Mouse (Mus musculus) forebrain, embryonic 11.5 days (tissue): ENCODE results near the gene Gdf7. TPM values are rescaled to one million over a fixed set of nuclear protein-coding genes. Genes with fewer than 3 reads are reported as not detected.

ENCODE experiments used
- ATAC-seq: fragments of 200-750 bp; cut with Nextera tagmentation; replicated peaks from 2 replicates; pipeline ENCODE4 v1.8.0; 2017; ENCODE audit warnings: moderate TSS enrichment; ENCODE audit not compliant: low FRiP score
- DNase-seq: peaks from one replicate; pipeline ENCODE4 v3.0.0-alpha.2; 2017; ENCODE audit warnings: low spot score
- H3K27ac ChIP-seq: fragments of 300-500 bp; sonication (generic); 2 replicates; pipeline ENCODE4 v1.5.1; 2014; ENCODE audit warnings: low read depth, low read length
- H3K27me3 ChIP-seq: fragments of 300-500 bp; sonication (generic); 2 replicates; pipeline ENCODE4 v1.6.1; 2014; ENCODE audit warnings: mild to moderate bottlenecking, low read length, mixed read lengths; ENCODE audit not compliant: control insufficient read depth, insufficient read depth
- H3K36me3 ChIP-seq: fragments of 300-500 bp; sonication (generic); 2 replicates; pipeline ENCODE4 v1.6.1; 2014; ENCODE audit warnings: mild to moderate bottlenecking, low read length, moderate library complexity, mixed read lengths; ENCODE audit not compliant: control insufficient read depth, insufficient read depth
- H3K4me1 ChIP-seq: fragments of 300-500 bp; sonication (generic); replicated peaks from 2 replicates; pipeline ENCODE4 v1.6.1; 2014; ENCODE audit warnings: low read length, mixed read lengths; ENCODE audit not compliant: control insufficient read depth, insufficient read depth
- H3K4me2 ChIP-seq: fragments of 300-500 bp; sonication (generic); 2 replicates; pipeline ENCODE4 v1.6.1; 2014; ENCODE audit warnings: low read depth, mild to moderate bottlenecking, low read length, moderate library complexity, mixed read lengths; ENCODE audit not compliant: severe bottlenecking
- H3K4me3 ChIP-seq: fragments of 300-500 bp; sonication (generic); 2 replicates; pipeline ENCODE4 v1.5.1; 2014; ENCODE audit warnings: low read depth, low read length
- H3K9ac ChIP-seq: fragments of 300-500 bp; sonication (generic); 2 replicates; pipeline ENCODE4 v1.6.1; 2014; ENCODE audit warnings: low read length
- H3K9me3 ChIP-seq: fragments of 300-500 bp; sonication (generic); 2 replicates; pipeline ENCODE4 v1.6.1; 2016; ENCODE audit warnings: low read length, mixed read lengths; ENCODE audit not compliant: control insufficient read depth
- WGBS: fragments of 180-500 bp; shearing (Covaris S2); extraction: QIAGEN DNeasy Blood & Tissue Kit; methylation state at CpG from one replicate; pipeline ENCODE4 v1.1.7; 2014; 5-methylcytosine and 5-hydroxymethylcytosine counted together
- polyA plus RNA-seq: library from polyadenylated mRNA; unstranded; fragments of >200 nt; fragmentation: Nextera tagmentation; extraction: Ambion mirVana; gene quantifications from 2 replicates; pipeline ENCODE4 v1.2.1, GENCODE M21; 2014

Gdf7 gene
- polyA plus RNA-seq, 1 experiment from 2014 or later: not detected

DNA sequence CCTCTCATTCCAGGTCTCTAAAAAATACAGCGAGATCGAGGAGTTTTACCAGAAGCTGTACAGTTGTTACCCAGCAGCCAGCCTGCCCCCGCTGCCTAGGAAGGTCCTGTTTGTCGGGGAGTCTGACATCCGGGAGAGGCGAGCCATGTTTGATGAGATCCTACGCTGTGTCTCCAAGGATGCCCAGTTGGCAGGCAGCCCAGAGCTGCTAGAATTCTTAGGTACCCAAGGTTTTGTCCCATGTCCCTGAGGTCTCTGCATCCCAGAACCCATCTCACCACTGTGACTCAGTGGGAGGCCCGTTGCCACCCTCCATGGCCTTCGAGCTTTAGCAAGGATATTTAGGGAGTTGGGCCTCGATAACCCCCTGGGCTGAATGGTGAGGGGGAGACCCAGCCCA, 19.8 kb upstream of the Gdf7 start:
- Histone ChIP-seq H3K27me3 (no peaks in the 10 kb centered on the region), H3K4me1 (no peaks in the 10 kb centered on the region), H3K9me3 (no peaks in the 10 kb centered on the region), H3K27ac (no peak overlapping the region), H3K4me3 (no peak overlapping the region), H3K36me3 (no peaks in the 10 kb centered on the region; the same call in 1 of the 2 replicates), H3K9ac (no peak overlapping the region), H3K4me2 (no peak overlapping the region)
- no peak for DNase-seq
- 95% methylated on average over 10 of the region's 10 CpGs for WGBS
- ATAC-seq: no peak

DNA sequence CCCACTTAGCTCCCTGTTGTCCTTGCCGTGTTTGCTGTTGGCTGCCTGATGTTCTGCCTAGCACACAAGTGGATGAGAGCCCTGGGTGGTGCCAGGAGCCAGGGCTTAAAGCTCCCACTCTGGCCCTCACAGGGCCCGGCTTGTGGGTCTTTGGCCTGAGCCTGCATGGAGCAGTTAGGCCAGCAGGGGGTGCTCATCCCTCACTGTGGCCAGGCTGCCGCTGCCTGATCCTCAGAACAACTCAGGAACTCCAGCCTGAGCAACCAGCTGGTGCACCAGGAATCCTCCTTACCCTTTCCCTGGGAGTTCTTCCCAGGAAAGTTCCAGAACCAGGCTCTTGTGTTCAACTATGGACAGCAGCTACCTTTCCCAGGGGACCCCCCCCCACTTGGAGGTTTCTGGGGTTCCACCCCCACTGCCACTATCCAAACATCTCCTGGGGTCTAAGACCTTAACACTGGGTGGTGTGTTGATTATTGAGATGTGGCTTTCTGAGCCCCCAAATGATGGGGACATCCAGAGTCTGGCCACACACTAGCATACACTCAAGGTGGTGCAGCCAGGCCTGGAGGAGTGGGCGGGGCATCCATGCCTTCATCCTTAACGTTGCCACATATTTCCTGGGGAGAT, 18.4 kb upstream of the Gdf7 start:
- Histone ChIP-seq H3K27me3 (no peaks in the 10 kb centered on the region), H3K4me2 (no peak overlapping the region), H3K4me3 (no peak overlapping the region), H3K36me3 (no peaks in the 10 kb centered on the region; the same call in 1 of the 2 replicates), H3K4me1 (no peaks in the 10 kb centered on the region), H3K9me3 (no peaks in the 10 kb centered on the region), H3K9ac (no peak overlapping the region), H3K27ac (no peak overlapping the region)
- 48% methylated on average over 5 of the region's 5 CpGs for WGBS
- peak; percentile 65 for ATAC-seq
- DNase-seq: peak; percentile 88

DNA sequence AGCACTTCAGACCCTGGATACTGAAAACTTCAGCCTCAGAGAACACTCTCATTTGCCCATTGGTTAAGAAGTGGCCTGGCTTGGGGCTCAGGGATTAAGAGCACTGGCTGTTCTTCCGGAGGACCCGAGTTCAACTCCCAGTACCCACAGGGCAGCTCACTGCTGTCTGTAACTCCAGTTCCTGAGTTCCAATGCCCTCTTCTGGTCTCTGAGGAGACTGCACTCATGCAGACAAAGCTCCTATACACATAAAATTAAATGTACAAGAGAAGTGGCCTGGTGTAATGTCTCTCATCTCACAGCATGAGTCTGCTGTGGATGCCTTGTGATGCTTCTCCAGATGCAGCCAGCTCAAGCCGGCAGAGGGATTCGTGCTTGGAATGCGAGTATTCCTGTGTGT, 14.8 kb upstream of the Gdf7 start:
- Histone ChIP-seq H3K4me1 (0 out of 2 replicates have a peak, but pooled peaks cover 1% of the 10 kb centered on the region), H3K9ac (no peak overlapping the region), H3K36me3 (no peaks in the 10 kb centered on the region; the same call in 1 of the 2 replicates), H3K4me3 (no peak overlapping the region), H3K27ac (no peak overlapping the region), H3K4me2 (no peak overlapping the region), H3K9me3 (no peaks in the 10 kb centered on the region), H3K27me3 (no peaks in the 10 kb centered on the region; the same call in 1 of the 2 replicates)
- 91% methylated on average over 5 of the region's 5 CpGs for WGBS
- DNase-seq: no peak
- ATAC-seq: no peak

DNA sequence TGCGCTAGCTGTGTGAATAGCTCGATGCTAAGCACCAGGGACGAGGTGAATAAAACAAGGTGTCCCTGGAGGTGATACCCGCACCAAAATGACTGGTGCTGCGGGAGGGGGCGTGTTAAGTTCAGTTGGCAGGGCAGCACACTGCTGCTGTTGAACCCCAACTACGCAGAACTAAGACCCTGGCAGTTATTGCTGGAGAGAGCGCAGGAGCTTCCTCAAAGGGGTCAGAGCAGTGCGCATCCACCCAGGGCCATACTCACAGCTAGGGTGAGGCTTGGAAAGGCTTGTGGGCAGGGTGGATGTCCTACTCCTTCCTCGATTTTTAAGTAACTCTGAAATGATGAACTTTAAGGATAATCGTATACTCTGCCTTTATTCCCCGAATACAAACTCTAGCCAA, 12.0 kb upstream of the Gdf7 start:
- Histone ChIP-seq H3K4me2 (peak overlapping the region; percentile 68), H3K9me3 (no peaks in the 10 kb centered on the region), H3K27ac (no peak overlapping the region), H3K9ac (peak overlapping the region; percentile 67), H3K27me3 (no peaks in the 10 kb centered on the region; the same call in 1 of the 2 replicates), H3K4me1 (0 out of 2 replicates have a peak, but pooled peaks cover 1% of the 10 kb centered on the region), H3K36me3 (no peaks in the 10 kb centered on the region; the same call in 1 of the 2 replicates), H3K4me3 (peak overlapping the region; percentile 59)
- no peak for ATAC-seq
- no peak for DNase-seq
- WGBS: 19% methylated on average over 12 of the region's 12 CpGs

DNA sequence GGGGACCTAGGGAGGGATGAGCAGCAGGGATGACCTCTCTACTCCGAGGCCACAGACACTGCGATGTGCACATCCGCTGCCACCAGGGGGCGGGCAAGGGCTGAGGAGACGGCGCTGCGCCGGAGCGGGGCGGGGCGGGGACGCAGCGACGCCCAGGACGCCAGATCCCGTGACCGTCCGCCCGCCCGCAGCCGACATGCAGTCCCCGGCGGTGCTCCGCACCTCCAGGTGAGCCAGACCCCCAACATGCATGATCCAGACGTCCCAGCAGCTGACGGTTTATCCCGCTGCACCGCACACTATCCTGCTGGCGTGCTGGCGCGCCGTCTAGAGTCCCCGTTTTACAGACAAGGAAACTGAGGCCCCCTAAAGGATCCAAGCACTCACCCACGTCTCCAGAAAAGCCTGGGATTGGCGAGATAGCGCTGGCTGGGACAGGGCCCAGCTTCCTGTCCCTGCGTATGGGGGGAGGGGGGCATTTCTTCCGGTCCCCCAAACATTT, 11.6 kb upstream of the Gdf7 start, which contains the start of gene Hs1bp3:
Gene Hs1bp3, plus strand, starts transcription at position 163 of the 502 bp plus-strand sequence.
- Histone ChIP-seq H3K36me3 (no peaks in the 10 kb centered on the region), H3K9ac (peak within 1 kb of the TSS; percentile 67), H3K4me3 (peak within 1 kb of the TSS; percentile 59), H3K27me3 (no peaks in the 10 kb centered on the region; the same call in 1 of the 2 replicates), H3K9me3 (no peaks in the 10 kb centered on the region), H3K27ac (no peak within 1 kb of the TSS), H3K4me1 (0 out of 2 replicates have a peak, but pooled peaks cover 1% of the 10 kb centered on the region), H3K4me2 (peak within 1 kb of the TSS; percentile 68)
- ATAC-seq (peak; percentile 84), DNase-seq (peak; percentile 96)
- WGBS: under 1% methylated on average over 35 of the region's 38 CpGs

DNA sequence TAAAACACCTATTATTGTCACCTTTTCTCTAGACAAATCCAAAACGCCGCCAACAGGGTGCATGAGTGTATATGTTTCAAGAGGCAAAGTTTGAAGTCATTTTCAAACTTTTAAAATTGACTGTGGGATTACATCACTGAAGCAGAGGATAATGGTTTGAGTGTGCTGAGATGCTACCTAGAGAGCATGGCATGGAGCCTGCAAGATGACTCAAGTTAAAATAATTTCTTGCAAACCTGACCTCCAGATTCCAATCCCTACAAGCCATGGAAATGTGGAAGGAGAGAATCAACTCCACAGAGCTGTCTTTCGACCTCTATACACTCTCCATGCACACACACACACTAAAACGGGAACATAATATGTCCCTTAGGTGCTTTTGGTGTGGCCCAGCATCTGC, 10.5 kb upstream of the Gdf7 start:
- Histone ChIP-seq H3K4me2 (no peak overlapping the region), H3K36me3 (no peaks in the 10 kb centered on the region), H3K4me3 (no peak overlapping the region), H3K9ac (no peak overlapping the region), H3K27me3 (no peaks in the 10 kb centered on the region; the same call in 1 of the 2 replicates), H3K27ac (no peak overlapping the region), H3K4me1 (0 out of 2 replicates have a peak, but pooled peaks cover 1% of the 10 kb centered on the region), H3K9me3 (no peaks in the 10 kb centered on the region)
- DNase-seq (no peak), ATAC-seq (no peak)
- 90% methylated on average over 4 of the region's 4 CpGs for WGBS

DNA sequence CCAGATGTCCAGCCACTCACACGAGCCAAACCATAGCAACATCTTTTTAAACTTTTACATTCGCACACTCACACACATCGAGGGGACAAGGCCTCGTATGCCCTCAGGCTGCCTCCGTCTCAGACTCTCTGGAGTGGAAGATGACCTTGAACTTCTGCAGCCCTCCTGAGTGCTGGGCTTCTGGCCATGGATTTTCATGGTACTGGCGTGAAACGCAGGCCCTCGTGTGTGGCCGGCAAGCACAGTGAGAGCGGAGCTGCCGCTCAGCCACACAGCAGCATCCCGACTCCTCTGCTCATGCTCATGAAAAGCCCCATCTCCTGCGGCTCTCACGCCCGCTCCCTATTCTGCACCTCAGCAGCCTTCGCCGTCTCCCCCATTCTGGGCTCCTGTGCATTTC, 9.2 kb upstream of the Gdf7 start:
- no peak overlapping the region for H3K9ac ChIP-seq
- H3K4me3 ChIP-seq: no peak overlapping the region
- peaks cover under 1% of the 10 kb centered on the region for H3K27me3 ChIP-seq
- H3K4me1 ChIP-seq: peaks cover 5% of the 10 kb centered on the region
- H3K9me3 ChIP-seq: no peaks in the 10 kb centered on the region
- ATAC-seq (no peak), DNase-seq (no peak)
- no peak overlapping the region for H3K27ac ChIP-seq
- no peaks in the 10 kb centered on the region for H3K36me3 ChIP-seq
- 41% methylated on average over 17 of the region's 17 CpGs for WGBS
- H3K4me2 ChIP-seq: 0 out of 2 replicates have a peak overlapping the region, but pooled peaks have one; percentile 15

DNA sequence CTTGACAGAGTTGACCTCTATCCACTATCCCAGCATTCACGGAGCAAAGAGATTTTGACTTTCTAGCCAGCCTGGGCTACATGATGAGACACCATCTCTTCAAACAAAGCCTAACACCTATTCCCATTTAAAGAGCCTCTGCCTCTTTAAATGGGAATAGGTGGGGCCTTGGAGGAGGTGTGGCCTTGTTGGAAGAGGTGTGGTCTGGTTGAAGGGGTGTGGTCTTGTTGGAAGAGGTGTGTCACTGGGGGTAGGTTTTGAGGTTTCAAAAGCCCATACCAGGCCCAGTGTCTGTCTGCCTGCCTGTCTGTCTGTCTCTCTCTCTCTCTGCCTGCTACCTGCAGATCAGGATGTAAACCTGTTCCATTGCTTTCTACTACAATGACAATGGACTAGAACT, 5.2 kb upstream of the Gdf7 start:
- WGBS: 61% methylated on average over 1 of the region's 1 CpGs
- Histone ChIP-seq H3K36me3 (no peaks in the 10 kb centered on the region), H3K9me3 (no peaks in the 10 kb centered on the region), H3K4me3 (no peak overlapping the region), H3K27ac (no peak overlapping the region), H3K27me3 (peaks cover 37% of the 10 kb centered on the region), H3K4me2 (no peak overlapping the region), H3K9ac (no peak overlapping the region), H3K4me1 (peaks cover 7% of the 10 kb centered on the region)
- ATAC-seq: no peak; the same call in 1 of the 2 replicates
- DNase-seq: no peak
